Mouse (Mus musculus) forelimb bud, embryonic 11.5 days (tissue): ENCODE data around the gene Ttc3.

Experiments
- DNase-seq: peaks from one replicate; pipeline ENCODE4 v3.0.0-alpha.2; 2012; ENCODE audit warnings: low read depth, low spot score

The Ttc3 gene

DNA sequence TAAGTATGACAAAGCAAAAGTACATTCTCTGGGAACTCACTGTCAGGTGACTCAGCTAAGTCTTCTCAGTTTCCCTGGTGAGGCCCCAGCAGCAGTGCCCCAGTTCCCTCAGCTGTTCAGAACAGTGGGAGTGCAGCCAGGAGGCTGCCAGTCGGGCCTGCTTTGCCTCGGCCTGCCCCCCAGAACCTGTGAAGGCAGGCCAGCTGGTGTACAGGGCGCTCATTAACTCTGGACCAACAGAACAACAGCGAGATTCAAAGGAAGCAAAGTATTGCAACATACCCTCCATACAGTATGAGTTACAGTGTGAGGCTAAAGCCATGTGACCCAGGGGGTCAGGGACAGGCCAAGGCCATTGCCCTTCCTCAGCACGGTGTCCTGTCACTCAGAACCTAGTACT is 127.5 kb downstream of the Ttc3 start:
- no peak for DNase-seq

GRCm38 (mm10) chr16:94504192-94504591 is 133.8 kb downstream of the Ttc3 start:
- DNase-seq = no peak

GRCm38 (mm10) chr16:94507071-94507470 is 136.7 kb downstream of the Ttc3 start:
- no peak for DNase-seq

- DNase-seq = no peak
Observed at GRCm38 (mm10) chr16:94508769-94509168, 138.4 kb downstream of the Ttc3 start.

- peak; percentile 36 for DNase-seq
Observed at GRCm38 (mm10) chr16:94509983-94510382, 139.6 kb downstream of the Ttc3 start.

- no peak for DNase-seq
Observed at GRCm38 (mm10) chr16:94517606-94518005, 147.2 kb downstream of the Ttc3 start.
